Mouse (Mus musculus) liver, adult 2 months (tissue): ENCODE measurements around the gene Zbtb25.

Source experiments
- CTCF ChIP-seq: fragments of 200-500 bp; IDR thresholded peaks from 2 replicates; pipeline ENCODE4 v1.5.1; 2011; ENCODE audit warnings: low read depth, low read length, control low read depth
- POLR2A ChIP-seq: fragments of 200-500 bp; IDR thresholded peaks from 2 replicates; pipeline ENCODE4 v1.6.1; 2011; ENCODE audit warnings: low read length, control low read depth; ENCODE audit not compliant: insufficient read depth; ENCODE audit errors: extremely low read depth

DNA sequence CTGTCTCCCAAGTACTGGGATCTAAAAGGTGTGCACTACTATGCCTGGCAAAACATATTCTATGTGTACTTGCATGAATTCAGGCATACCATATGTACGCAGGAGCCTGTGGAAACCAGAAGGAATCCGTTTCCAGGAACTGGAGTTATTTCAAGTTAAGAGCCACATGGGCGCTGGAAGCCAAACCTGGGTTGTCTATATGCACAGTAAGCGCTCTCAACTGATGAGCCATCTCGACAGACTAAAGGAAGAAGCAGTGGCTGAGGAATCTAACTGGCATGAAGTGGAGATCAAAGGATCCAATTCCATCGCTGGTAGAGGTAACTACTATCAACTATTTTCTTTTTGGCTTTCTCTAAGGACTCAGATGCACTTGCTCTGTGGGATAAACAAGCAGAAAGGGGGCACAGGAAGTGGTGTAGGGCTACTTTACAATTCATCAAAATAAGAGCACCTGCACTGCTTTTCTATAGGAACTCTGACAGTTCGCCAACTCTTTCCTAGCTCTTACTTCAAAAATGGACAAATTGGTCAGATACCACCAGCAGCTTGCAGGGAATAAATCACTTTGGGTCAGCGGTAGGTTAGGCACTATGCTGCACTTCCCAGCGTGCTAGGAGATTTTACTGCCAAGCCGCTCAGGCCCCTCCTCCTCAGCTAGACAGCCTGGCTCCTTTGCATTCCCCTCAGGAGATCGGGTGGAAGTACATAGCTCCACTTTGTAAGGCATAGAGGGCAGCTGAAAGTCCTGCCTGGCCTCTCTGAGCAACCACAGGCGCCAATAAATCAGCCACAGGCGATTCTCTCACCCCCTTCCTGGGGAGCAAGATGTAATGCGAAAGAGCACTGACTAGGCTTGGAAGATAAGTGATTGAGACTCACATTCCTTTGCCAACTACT lies 2.1 kb downstream of the Zbtb25 start:
- no peak for TF ChIP-seq CTCF
- no peak for TF ChIP-seq POLR2A
